Mouse (Mus musculus) fibroblast of lung, adult 2 months (primary cell): Measurements from ENCODE around the gene Gm4181.
"Not testable (repeated sequence)": the region's sequence is repeated elsewhere in the genome, so short reads cannot be mapped to it uniquely, and the experiment has no call there.

Experiments used
- DNase-seq: peaks from one replicate; pipeline ENCODE4 v3.0.0-alpha.2; 2011; ENCODE audit warnings: low read depth

Gm4181 gene

DNA sequence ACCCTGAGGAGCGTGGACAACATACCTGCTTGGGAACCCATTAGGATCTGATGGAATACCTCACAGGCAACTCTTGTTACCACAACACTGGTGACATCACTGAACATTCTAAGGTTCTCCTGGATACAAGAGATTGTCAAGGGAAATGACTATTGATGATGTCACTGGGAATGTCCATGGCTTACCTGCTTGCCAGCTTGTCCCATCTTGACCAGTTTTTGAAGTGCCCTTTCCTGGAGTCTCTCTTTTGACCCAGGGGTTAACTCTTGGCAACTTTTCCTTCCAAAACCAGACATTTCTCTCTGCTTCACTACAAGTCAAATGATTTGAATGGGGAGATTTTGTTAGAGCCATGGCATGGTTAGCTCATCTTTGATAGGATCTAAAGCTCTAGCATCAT, at the start of gene Gm4181:
TSS of gene Gm4181 (minus strand) at position 101 of the 400 bp plus-strand sequence.
- DNase-seq = not testable (repeated sequence)

- DNase-seq = no peak
Observed at GRCm38 (mm10) chr14:51677269-51677668, 41.8 kb upstream of the Gm4181 start.

GRCm38 (mm10) chr14:51632426-51632825, 3.0 kb downstream of the Gm4181 start:
- DNase-seq = not testable (repeated sequence)

DNA sequence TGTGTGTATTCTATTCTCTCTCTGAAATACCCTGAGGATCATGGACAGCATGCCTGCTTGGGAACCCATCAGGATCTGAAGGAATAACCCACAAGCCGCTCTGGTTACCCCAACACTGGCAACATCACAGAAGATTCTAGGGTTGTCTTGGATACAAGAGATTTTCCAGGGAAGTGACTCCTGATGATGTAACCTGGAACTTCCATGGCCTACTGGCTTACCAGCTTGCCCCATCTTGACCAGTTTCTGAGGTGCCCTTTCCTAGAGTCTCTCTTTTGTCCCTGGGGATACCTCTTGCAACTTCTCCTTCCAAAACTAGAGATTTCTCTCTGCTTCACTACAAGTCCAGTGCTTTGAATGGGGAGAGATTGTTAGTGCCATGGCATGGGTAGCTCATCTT, 24.3 kb downstream of the Gm4181 start, which contains the start of gene Gm17078:
TSS of gene Gm17078 (minus strand) at position 101 of the 400 bp plus-strand sequence.
- DNase-seq = no peak

- DNase-seq = not testable (repeated sequence)
Observed at GRCm38 (mm10) chr14:51592039-51592438, 43.4 kb downstream of the Gm4181 start, which contains the start of gene Gm17174. TSS of gene Gm17174 (minus strand) at chr14:51592139.
